In genomic region chr12:7970301-7970700, GRCm38 (mm10) we compare ENCODE assay signal across 21 mouse cellular contexts. TPM values are rescaled to one million over a fixed set of nuclear protein-coding genes. Genes with fewer than 3 reads are reported as not detected.
"Had no signal": no experiment of that assay in that cellular context is flagged by ENCODE, and none has a peak within 500 bp of the region (broad histone marks: within the 10 kb centered on the region; RNA-seq: fewer than 3 reads in every experiment).

No protein-coding gene starts in this region.

- H3K27me3 ChIP-seq: midbrain, embryonic 12.5 days; neural tube, embryonic 13.5 days; neural tube, embryonic 15.5 days had no signal

- H3K27ac ChIP-seq: liver, embryonic 14.5 days; midbrain, embryonic 10.5 days; midbrain, embryonic 12.5 days; neural tube, embryonic 13.5 days; neural tube, embryonic 15.5 days had no signal

- H3K4me3 ChIP-seq: midbrain, embryonic 10.5 days; midbrain, embryonic 12.5 days; myocyte; neural tube, embryonic 13.5 days; neural tube, embryonic 15.5 days had no signal

- DNase-seq: lung, adult 18-20 months; lung, embryonic 14.5 days; lung, postnatal 14 days; lung, postnatal 4 days; midbrain, embryonic 14.5 days; right cerebral cortex, adult 18-20 months; right cerebral cortex, postnatal 25 days; right cerebral cortex, postnatal 4 days; spleen, adult 18-20 months; thymus, adult 18-20 months; thymus, postnatal 14 days; thymus, postnatal 36 days had no signal

- H3K36me3 ChIP-seq: midbrain, embryonic 10.5 days; midbrain, embryonic 12.5 days; neural tube, embryonic 13.5 days; neural tube, embryonic 15.5 days had no signal

- H3K4me1 ChIP-seq: midbrain, embryonic 10.5 days; midbrain, embryonic 12.5 days had no signal

RNA-seq across cellular contexts. Expression of gene Apob, which starts 7.1 kb away (rescaled TPM):
- total RNA-seq: megakaryocyte, adult 5-6 weeks; megakaryocyte-erythroid progenitor cell, adult 5-6 weeks had no signal
- polyA plus RNA-seq: midbrain, embryonic 14.5 days; midbrain, embryonic 16.5 days had no signal
